Mouse (Mus musculus) CH12.LX (cell line): ENCODE measurements at regions not wholly inside any gene's neighbourhood (a gene's known extent, or its start where the extent isn't known, plus 50 kb on each side); places are given as distances from the start of the nearest gene placed in this dataset.

ENCODE experiments used
- BHLHE40 ChIP-seq: IDR thresholded peaks from 2 replicates; pipeline ENCODE4 v1.6.1; 2011; ENCODE audit warnings: mild to moderate bottlenecking, low read depth, low read length, improper control_type of control experiment
- CTCF ChIP-seq, 2 experiments: IDR thresholded peaks in 1 of 2; conservative IDR thresholded peaks in 1 of 2; 2 replicates each; pipeline ENCODE4 v1.5.1; 2011 to 2012; ENCODE audit warnings: low read depth in 2 of 2, low read length in 2 of 2, improper control_type of control experiment in 1 of 2, inconsistent platforms in 1 of 2, mild to moderate bottlenecking in 1 of 2, moderate library complexity in 1 of 2
- E2F4 ChIP-seq: IDR thresholded peaks from 2 replicates; pipeline ENCODE4 v1.6.1; 2011; ENCODE audit warnings: low read depth, low read length, improper control_type of control experiment; ENCODE audit not compliant: insufficient replicate concordance
- ELF1 ChIP-seq: IDR thresholded peaks from 2 replicates; pipeline ENCODE4 v1.6.1; 2014; ENCODE audit warnings: low read depth, mild to moderate bottlenecking, inconsistent platforms, low read length, improper control_type of control experiment
- EP300 ChIP-seq: IDR thresholded peaks from 2 replicates; pipeline ENCODE4 v1.6.1; 2011; ENCODE audit warnings: low read length, improper control_type of control experiment
- IRF4 ChIP-seq: IDR thresholded peaks from 2 replicates; pipeline ENCODE4 v1.6.1; 2014; ENCODE audit warnings: low read depth, mild to moderate bottlenecking, inconsistent platforms, low read length, improper control_type of control experiment
- MAFK ChIP-seq: IDR thresholded peaks from 2 replicates; pipeline ENCODE4 v1.6.1; 2011; ENCODE audit warnings: low read length, improper control_type of control experiment; ENCODE audit not compliant: insufficient replicate concordance
- MAZ ChIP-seq: IDR thresholded peaks from 2 replicates; pipeline ENCODE4 v1.6.1; 2012; ENCODE audit warnings: low read depth, mild to moderate bottlenecking, inconsistent platforms, low read length, improper control_type of control experiment, moderate library complexity
- MYC ChIP-seq: IDR thresholded peaks from 2 replicates; pipeline ENCODE4 v1.6.1; 2011; ENCODE audit warnings: low read depth, mild to moderate bottlenecking, improper control_type of control experiment, low read length
- POLR2A ChIP-seq: IDR thresholded peaks from 2 replicates; pipeline ENCODE4 v1.6.1; 2011; ENCODE audit warnings: low read depth, mild to moderate bottlenecking, improper control_type of control experiment, low read length

DNA sequence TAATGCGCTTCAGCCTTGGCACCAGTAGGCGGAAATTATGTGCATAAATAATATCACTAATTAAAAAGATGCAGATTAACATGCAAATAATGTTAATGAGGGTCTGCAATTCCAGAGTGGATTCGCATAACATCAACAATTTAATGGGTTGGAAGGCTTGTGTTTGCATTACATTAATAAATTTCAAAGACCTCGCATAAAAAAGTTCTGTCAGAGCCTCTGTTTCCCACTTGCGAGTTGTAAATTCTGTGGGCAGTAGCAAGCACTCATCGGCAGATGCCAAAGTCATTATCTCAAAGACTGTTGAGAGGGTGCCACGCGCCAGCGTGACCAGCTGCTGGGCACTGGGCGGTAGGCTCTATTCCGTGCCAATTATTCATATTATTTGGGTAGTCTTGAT, 302.1 kb upstream of the Irx1 start:
- TF ChIP-seq POLR2A (no peak), EP300 (no peak), CTCF (conservative IDR thresholded peaks at IDR 0.05 in 1 of 2, IDR thresholded peaks at IDR 0.05 in 1 of 2; ENCODE audit: low read depth in 2 of 2, low read length in 2 of 2) (no peak), E2F4 (no peak), MYC (no peak), BHLHE40 (no peak), MAZ (no peak), MAFK (no peak), IRF4 (no peak), ELF1 (no peak)
